Mouse (Mus musculus) embryonic facial prominence, embryonic 11.5 days (tissue): ENCODE measurements around the gene Shank1. TPM values are rescaled to one million over a fixed set of nuclear protein-coding genes. Genes with fewer than 3 reads are reported as not detected.

Experiments
- ATAC-seq: fragments of 200-750 bp; cut with Nextera tagmentation; replicated peaks from 2 replicates; pipeline ENCODE4 v1.8.0; 2017; ENCODE audit warnings: low read depth; ENCODE audit not compliant: insufficient number of reproducible peaks, low FRiP score, low TSS enrichment
- DNase-seq: peaks from one replicate; pipeline ENCODE4 v3.0.0-alpha.2; 2015; ENCODE audit warnings: low spot score
- H3K27ac ChIP-seq: fragments of 300-500 bp; sonication (generic); replicated peaks from 2 replicates; pipeline ENCODE4 v1.5.1; 2014; ENCODE audit warnings: mild to moderate bottlenecking, low read depth, low read length, control low read depth
- H3K27me3 ChIP-seq: fragments of 300-500 bp; sonication (generic); 2 replicates; pipeline ENCODE4 v1.6.1; 2014; ENCODE audit warnings: mild to moderate bottlenecking, low read length, moderate library complexity, mixed read lengths; ENCODE audit not compliant: control insufficient read depth, insufficient read depth
- H3K36me3 ChIP-seq: fragments of 300-500 bp; sonication (generic); replicated peaks from 2 replicates; pipeline ENCODE4 v1.6.1; 2014; ENCODE audit warnings: low read depth, mild to moderate bottlenecking, low read length, moderate library complexity, mixed read lengths; ENCODE audit not compliant: control insufficient read depth, insufficient read depth
- H3K4me1 ChIP-seq: fragments of 300-500 bp; sonication (generic); 2 replicates; pipeline ENCODE4 v1.6.1; 2014; ENCODE audit warnings: low read length, mixed read lengths; ENCODE audit not compliant: control insufficient read depth, insufficient read depth
- H3K4me2 ChIP-seq: fragments of 300-500 bp; sonication (generic); 2 replicates; pipeline ENCODE4 v1.6.1; 2014; ENCODE audit warnings: low read depth, mild to moderate bottlenecking, control low read depth, low read length, moderate library complexity
- H3K4me3 ChIP-seq: fragments of 300-500 bp; sonication (generic); 2 replicates; pipeline ENCODE4 v1.5.1; 2014; ENCODE audit warnings: low read depth, low read length, control low read depth
- H3K9ac ChIP-seq: fragments of 300-500 bp; sonication (generic); replicated peaks from 2 replicates; pipeline ENCODE4 v1.6.1; 2014; ENCODE audit warnings: mild to moderate bottlenecking, control low read depth, low read length
- H3K9me3 ChIP-seq: fragments of 300-500 bp; sonication (generic); replicated peaks from 2 replicates; pipeline ENCODE4 v1.6.1; 2016; ENCODE audit warnings: mild to moderate bottlenecking, low read length, inconsistent platforms, mixed read lengths; ENCODE audit not compliant: control insufficient read depth
- WGBS: fragments of 180-500 bp; shearing (Covaris S2); extraction: QIAGEN DNeasy Blood & Tissue Kit; methylation state at CpG from one replicate; pipeline ENCODE4 v1.1.7; 2014; 5-methylcytosine and 5-hydroxymethylcytosine counted together
- polyA plus RNA-seq: library from polyadenylated mRNA; unstranded; fragments of >200 nt; fragmentation: Nextera tagmentation; extraction: Ambion mirVana; gene quantifications from 2 replicates; pipeline ENCODE4 v1.2.1, GENCODE M21; 2014

Shank1 gene
- polyA plus RNA-seq, 1 experiment from 2014 or later, result 1.00 TPM

DNA sequence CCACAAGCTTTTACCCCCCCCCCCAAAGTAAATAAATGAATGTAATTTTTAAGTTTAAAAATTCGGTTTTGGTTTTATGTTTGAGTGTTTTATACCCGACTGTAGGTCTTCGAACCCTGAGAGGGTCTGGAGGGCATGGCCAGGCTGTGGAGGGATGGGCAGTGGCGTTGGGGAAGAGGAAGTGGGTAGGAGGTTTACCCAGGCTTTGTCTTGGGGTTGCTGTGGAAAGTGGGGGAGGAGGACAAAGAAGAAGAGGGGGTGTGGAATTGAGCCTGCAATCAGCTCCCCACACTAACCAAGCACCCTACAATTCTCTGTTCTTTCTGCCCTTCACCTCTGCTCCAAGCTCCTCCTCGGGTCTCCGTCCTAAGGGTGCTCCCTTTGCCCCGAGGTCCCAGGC is 37.5 kb upstream of the Shank1 start:
- Histone ChIP-seq H3K36me3 (no peaks in the 10 kb centered on the region), H3K9me3 (no peaks in the 10 kb centered on the region), H3K4me1 (no peaks in the 10 kb centered on the region), H3K4me3 (no peak overlapping the region), H3K27me3 (no peaks in the 10 kb centered on the region), H3K4me2 (no peak overlapping the region), H3K9ac (no peak overlapping the region), H3K27ac (no peak overlapping the region)
- ATAC-seq, result no peak
- WGBS, result 84% methylated on average over 7 of the region's 7 CpGs
- no peak for DNase-seq

DNA sequence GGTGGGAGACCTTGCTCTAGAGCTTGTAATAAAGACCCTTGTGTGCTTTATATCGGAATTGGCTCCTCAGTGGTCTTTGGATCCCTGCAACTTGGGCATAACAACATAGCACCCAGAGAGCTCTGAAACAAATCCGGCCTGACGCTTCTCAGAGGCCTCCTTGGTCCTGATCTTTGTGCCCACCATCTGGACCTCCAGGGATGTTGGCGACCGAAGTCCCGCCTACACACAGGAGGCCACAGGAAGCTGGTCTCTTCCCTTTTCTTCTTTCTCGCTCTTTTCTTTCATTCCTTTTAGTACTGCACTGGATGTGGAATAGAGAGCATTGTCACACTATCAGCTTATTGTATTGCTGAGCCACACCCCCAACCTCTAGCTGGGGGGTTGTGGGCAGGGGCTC is 36.6 kb upstream of the Shank1 start:
- Histone ChIP-seq H3K4me2 (no peak overlapping the region), H3K4me1 (no peaks in the 10 kb centered on the region), H3K4me3 (no peak overlapping the region), H3K9me3 (no peaks in the 10 kb centered on the region), H3K9ac (no peak overlapping the region), H3K36me3 (no peaks in the 10 kb centered on the region), H3K27me3 (no peaks in the 10 kb centered on the region), H3K27ac (no peak overlapping the region)
- WGBS, result 74% methylated on average over 7 of the region's 7 CpGs
- ATAC-seq (no peak), DNase-seq (no peak)

DNA sequence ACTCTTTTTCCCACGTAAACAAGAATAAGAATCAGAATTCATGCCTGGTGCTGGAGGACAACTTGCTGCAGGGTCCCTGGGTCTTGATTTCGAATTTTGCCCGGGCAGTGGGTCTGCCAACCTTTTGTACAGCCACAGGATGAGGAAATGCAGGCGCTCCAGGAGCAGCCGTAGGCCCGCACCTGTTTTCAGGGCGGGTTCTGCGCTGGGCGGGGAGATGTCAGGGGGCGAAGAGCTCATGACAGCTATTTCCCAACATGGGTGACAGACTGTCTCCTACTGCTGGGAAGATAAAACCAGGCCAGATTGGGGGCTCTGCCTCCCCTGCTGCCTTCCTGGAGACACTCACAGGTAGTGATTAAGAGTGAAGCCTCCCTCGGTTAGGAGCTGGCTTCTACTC is 36.0 kb upstream of the Shank1 start:
- no peaks in the 10 kb centered on the region for H3K36me3 ChIP-seq
- ATAC-seq (no peak), DNase-seq (no peak)
- no peaks in the 10 kb centered on the region for H3K27me3 ChIP-seq
- no peaks in the 10 kb centered on the region for H3K4me1 ChIP-seq
- H3K4me3 ChIP-seq, result no peak overlapping the region
- H3K9ac ChIP-seq, result no peak overlapping the region
- H3K27ac ChIP-seq, result no peak overlapping the region
- H3K4me2 ChIP-seq, result no peak overlapping the region
- WGBS, result 33% methylated on average over 11 of the region's 11 CpGs
- no peaks in the 10 kb centered on the region for H3K9me3 ChIP-seq

DNA sequence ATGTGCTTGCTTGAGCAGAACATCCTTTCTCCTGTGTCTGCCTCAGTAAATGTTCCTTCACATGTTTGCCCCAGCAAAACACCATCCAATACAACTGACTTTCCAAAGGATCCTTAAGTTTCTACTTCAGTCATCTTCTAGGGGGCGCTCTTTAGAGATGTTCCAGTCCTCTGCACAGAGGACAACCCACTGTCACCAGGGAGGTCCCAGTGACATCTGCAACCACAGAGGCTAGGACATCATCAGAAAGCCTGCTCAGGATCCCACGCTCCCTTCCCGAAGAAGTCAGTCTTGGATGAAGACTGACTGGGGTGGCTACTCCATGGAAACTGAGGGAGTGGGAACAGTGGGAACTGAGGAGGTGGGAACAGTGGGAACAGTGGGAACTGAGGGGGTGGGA is 34.5 kb upstream of the Shank1 start:
- 75% methylated on average over 3 of the region's 3 CpGs for WGBS
- Histone ChIP-seq H3K27ac (no peak overlapping the region), H3K27me3 (no peaks in the 10 kb centered on the region), H3K36me3 (no peaks in the 10 kb centered on the region), H3K9ac (no peak overlapping the region), H3K9me3 (no peaks in the 10 kb centered on the region), H3K4me3 (no peak overlapping the region), H3K4me1 (no peaks in the 10 kb centered on the region), H3K4me2 (no peak overlapping the region)
- ATAC-seq (no peak), DNase-seq (no peak)

DNA sequence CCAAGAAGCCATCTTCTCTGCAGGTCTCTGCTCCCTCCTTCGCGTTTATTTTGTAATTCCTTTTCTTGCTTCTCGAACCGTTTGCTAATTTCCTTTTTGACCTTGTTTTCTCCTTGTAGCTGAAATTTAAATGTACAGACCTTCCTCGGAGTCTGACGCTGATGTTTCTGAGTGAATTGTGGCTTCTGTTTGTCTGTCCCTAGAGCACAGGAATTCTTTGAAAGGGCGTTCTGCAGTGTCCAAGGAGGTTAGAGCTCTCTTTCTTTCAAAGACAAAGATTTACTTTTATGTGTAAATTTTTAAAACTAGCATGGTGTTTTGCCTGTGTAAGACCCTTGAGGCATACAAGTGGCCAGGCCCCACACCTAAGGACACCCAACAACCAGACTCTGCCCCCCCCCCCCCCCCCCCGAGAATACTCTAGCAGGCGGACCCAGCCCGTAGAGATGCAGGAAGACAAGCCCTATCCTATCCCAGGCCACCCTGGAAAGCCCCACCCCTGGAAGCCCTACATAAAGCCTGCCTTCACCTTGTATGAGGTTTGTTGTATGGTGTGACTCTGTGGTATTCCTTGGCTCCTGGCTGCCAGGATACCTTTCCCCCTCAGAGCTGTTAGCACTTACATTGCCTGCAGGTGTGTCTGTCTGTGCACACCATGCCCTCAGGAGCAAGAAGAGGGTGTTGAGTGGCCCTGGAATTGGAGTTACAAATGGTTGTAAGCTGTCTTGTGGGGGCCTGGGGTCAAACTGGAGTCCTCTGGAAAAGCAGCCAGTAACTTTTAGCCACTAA is 33.4 kb upstream of the Shank1 start:
- Histone ChIP-seq H3K36me3 (no peaks in the 10 kb centered on the region), H3K4me3 (no peak overlapping the region), H3K4me2 (no peak overlapping the region), H3K27me3 (no peaks in the 10 kb centered on the region), H3K9me3 (no peaks in the 10 kb centered on the region), H3K4me1 (no peaks in the 10 kb centered on the region), H3K9ac (no peak overlapping the region), H3K27ac (no peak overlapping the region)
- ATAC-seq (no peak), DNase-seq (no peak)
- 79% methylated on average over 8 of the region's 10 CpGs for WGBS

DNA sequence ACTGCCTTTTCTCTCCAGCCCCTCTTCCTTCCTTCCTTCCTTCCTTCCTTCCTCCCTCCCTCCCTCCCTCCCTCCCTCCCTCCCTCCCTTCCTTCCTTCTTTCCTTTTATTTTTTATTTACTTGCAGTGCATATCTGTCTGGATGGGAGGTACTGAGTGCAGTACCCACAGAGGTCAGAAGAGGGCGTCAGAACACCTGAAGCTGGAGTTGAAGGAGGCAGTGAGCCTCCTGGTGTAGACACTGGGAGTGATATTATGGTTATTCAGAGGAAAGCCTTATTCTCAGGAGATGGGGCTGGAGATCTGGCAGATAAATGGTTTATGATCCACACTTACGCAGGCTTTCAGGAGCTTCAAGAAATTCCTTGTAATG is 32.8 kb upstream of the Shank1 start:
- no peaks in the 10 kb centered on the region for H3K36me3 ChIP-seq
- no peak overlapping the region for H3K9ac ChIP-seq
- H3K27ac ChIP-seq, result no peak overlapping the region
- no peaks in the 10 kb centered on the region for H3K9me3 ChIP-seq
- no peaks in the 10 kb centered on the region for H3K27me3 ChIP-seq
- H3K4me2 ChIP-seq, result no peak overlapping the region
- WGBS, result 42% methylated on average over 2 of the region's 2 CpGs
- no peak overlapping the region for H3K4me3 ChIP-seq
- no peaks in the 10 kb centered on the region for H3K4me1 ChIP-seq
- DNase-seq, result no peak
- ATAC-seq, result no peak

DNA sequence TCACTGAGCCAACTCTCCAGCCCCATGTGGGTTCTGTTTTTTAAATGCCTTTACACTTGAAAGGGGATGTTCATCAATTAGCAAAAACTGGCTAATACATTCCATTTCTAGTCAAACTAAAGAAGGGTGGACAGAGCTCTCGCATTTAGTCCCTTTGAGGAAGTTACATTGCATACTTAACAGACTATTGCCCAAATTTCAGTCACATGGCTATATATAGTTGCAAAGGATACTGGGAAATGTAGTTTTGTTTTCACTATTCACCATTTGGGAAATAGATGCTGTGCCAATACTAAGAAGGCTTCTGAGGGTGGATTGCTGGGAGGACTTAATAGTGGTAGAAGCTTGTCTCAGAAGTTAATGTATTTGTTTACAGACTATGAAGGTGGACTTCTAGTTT is 29.1 kb upstream of the Shank1 start:
- Histone ChIP-seq H3K4me2 (no peak overlapping the region), H3K27me3 (no peaks in the 10 kb centered on the region), H3K4me3 (no peak overlapping the region), H3K9me3 (no peaks in the 10 kb centered on the region), H3K36me3 (no peaks in the 10 kb centered on the region), H3K9ac (no peak overlapping the region), H3K27ac (no peak overlapping the region), H3K4me1 (no peaks in the 10 kb centered on the region)
- 64% methylated on average over 1 of the region's 1 CpGs for WGBS
- no peak for ATAC-seq
- DNase-seq, result no peak

DNA sequence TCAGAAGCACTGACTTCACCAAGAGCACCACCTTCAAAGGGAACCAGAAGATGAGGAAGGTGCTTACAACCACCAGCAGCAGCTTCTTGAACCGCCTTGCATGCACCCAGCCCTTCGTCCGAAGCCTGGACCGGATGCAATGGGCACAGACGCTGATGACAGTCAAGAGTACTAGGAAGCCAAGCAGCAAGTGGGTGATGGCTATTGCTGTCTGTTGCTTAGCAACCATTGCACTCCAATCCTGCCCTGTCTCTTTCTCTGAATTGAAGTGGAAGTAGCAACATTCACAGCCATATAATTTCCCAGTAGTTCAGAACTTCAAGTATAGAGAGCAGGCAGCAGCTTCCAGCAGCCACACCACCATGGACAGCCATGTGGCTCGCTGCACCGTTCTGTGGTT is 28.5 kb upstream of the Shank1 start:
- Histone ChIP-seq H3K36me3 (no peaks in the 10 kb centered on the region), H3K4me1 (no peaks in the 10 kb centered on the region), H3K9me3 (no peaks in the 10 kb centered on the region), H3K27me3 (no peaks in the 10 kb centered on the region), H3K4me2 (no peak overlapping the region), H3K9ac (no peak overlapping the region), H3K27ac (no peak overlapping the region), H3K4me3 (no peak overlapping the region)
- WGBS, result 78% methylated on average over 7 of the region's 7 CpGs
- DNase-seq, result no peak
- no peak for ATAC-seq
